Mouse (Mus musculus) NIH3T3 (cell line): ENCODE measurements around the gene Cd82.

Source experiments
- DNase-seq: peaks from one replicate; pipeline ENCODE4 v3.0.0-alpha.2; 2012; ENCODE audit warnings: low read depth

Gene Cd82

DNA sequence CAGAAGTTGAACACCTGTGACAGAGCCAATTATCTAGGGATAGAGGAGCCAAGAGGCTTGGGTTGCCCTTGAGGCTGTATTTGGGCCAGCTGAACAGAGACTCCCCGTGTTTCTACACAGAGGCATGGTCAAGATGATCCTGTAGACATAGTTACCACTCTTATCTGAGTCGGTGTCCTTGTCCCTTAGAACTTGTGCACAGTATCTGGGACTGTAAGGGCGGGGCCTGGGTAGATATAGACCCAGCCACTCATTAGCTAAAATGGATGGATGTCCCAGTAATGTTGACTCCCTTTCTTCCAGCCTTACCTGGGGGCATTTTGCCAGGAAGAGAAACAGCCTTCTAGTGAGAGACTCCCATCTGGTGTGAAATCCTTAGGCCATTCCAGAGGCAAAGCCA is 3.4 kb upstream of the Cd82 start:
- no peak for DNase-seq

DNA sequence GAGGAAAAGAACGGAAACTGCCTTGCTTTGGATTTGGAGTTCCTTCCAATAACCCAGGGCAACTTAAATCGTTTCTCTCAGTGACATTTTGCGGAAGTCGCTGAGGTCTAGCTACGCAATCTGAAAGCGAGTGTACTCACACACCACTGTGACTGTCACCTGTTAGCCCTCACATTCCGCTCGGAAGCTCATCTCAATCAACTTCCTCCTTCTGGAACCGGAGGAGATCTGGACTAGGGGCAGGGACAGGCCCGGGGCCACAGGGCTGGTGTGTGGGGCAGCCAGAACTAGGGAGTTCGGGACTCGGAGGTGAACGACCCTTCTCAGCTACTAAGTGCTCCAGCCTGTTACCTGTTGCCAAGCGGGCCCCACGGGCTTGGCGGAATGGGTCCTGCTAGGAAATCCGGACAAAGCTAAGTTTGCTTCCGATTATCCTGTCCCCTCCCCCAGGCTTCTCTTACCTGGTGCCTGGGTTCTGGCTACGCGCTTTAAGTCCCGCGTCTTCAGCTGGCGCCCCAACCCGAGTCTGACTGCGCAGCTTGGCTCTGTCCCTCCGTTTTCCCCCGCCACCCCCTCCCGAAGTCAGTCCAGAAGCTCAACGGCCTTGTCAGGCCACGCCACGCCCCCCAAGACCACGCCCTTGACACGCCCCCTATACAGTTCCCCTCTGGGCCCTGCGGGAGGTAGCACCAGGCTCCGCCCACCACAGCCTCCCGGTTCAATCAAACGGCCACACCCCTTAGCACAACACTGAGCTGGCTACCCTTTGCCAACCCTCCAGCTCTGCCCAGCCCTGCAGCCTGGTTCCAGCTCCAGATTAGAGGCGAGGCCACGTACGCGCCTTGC is 848 bp downstream of the Cd82 start:
- DNase-seq: peak; percentile 92

GRCm38 (mm10) chr2:93460786-93461469 is 2.0 kb downstream of the Cd82 start:
- no peak for DNase-seq

DNA sequence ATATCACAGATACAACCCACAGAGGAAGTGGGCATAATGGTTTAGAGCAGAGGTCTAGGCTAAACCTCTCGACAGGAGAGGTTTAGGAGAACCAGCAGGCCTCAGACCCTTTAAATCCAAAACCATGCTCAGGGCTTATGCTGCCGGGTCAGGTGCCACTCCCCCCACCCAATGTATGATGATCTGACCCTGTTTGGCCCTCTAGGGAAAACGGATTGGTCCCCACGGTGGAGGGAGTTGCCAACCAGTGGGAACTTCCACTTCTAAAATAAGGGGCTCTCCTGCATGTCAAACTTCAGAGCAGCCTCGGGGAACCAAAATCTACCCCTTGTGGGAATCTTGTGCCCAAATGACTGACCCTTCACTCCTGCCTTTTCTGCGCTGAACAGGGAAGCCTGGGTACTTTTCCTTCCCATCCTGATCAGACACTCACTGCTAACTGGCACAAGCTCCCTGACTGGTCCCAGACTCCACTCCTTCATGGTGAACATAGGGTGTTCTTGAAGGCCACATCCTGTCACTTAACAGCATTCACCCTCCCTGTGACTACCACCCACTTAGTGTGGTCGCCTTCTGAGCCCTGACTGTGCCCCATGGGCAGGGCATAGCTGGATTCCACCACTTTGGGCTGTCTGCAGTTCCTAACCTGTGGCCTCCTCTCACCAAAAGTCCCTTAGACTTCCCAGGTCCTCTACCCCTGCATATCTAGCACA is 3.6 kb downstream of the Cd82 start:
- DNase-seq: no peak

DNA sequence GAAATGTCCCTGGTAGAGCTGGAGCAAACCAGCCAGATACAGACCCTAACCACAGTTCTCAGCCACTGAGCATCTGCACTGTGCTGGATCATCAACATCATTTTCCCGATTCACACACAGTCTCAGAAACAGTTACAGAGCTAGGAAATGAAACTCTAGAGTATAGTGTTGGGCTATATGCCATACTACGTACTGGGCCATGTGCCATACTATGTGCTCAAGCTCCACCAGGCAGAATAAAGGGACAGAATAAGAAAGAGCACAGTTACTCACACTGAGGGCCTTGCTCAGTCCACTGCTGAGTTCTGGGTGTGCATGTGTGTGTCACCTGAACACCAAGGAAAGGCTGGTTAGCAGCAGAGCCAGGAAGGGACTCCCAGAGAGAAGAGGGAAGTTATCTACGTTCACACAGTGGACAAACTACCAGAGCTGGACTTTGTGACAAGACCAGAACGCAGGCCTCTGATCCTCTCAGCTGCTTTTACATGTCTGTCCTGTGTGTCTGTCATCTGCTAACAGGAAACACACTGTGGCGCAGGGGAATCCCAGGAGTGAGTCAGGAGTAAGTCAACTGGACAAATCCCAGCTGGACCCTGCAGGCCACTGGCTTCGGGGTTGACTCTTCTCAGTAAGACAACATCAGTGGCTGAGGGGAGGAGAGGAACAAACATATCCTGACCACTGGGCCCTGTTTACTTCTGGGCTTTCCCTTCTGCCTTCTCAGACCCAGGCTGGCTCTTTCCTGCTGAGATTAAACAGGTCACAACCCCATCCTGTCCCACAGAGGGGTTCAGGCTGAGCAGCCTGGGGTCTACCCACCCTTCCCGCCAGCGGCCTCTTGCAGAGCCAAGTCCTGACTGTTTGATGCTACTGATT is 4.4 kb downstream of the Cd82 start:
- DNase-seq: peak; percentile 50

DNA sequence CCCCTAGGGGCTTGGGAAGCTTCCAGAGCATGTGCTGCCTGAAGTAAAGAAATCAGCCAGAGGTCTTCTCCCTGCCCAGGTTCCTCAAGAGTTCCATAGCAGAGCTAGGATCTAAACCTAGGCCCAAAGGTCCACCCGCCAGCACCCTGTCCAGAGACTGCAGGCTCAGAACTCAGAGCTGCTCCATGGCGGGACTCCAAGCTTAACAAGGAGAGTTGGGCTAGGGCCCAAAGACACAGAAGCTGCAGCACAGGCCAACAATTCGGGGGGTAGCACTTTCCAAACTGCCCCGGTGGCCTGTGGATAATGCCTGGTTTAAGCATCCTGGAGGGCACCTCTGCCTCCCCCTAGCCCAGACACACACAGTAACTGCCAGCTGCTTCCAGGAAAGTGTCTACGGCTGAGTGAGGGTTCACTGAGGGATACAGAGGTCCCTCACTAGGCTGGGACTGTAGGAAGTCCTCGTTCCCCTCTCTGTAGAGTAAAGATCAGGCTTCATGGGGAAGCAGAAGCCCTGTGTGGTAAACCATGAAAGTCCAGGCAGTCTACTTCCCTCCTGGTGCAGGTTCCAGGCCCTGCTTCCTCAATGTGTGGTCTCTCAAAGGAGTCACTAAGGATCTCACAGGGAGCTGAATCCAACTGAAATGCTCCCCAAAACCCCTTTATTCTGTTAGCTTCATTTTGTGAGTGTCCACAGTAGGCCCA is 5.4 kb downstream of the Cd82 start:
- DNase-seq: peak; percentile 36

- DNase-seq: no peak
Observed at GRCm38 (mm10) chr2:93456140-93456539, 6.8 kb downstream of the Cd82 start.

- peak; percentile 8 for DNase-seq
Observed at GRCm38 (mm10) chr2:93454817-93455591, 7.9 kb downstream of the Cd82 start.

DNA sequence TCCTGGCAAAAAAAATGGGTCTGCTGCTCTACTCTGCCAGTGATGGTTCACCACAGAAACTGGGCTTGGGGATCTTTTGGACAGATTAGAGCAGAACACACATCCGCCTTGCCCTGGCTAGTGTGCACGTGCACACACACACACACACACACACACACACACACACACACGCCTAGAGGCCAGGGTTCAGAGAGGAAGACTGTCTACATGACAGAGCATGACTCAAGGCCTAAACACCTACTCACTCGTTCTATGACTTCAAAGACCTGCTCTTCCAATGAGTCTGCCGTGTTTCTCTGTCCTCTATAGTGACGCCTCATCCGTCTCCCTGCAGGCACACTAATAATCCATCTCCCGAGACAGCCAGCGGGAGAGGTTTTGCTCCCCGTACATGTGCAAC is 8.6 kb downstream of the Cd82 start:
- DNase-seq: no peak

DNA sequence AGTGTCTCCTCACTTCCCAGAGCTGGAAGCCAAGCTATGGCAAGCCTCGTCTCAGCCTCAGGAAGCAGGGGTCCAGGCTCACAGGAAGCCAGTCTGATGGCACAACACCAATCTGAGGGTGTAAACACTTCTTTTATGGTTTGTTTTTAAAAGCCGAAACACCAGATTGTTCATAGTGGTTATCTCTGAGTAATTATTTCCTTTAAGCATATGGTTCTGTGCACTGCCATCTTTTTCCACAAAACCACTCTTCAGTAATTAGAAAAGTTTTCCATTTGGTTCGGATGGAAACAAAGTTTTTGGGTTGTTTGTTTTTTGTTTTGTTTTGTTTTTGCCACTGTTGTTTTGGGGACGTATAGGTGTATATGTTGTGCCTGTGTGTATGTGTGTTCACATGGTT is 9.9 kb downstream of the Cd82 start:
- no peak for DNase-seq

DNA sequence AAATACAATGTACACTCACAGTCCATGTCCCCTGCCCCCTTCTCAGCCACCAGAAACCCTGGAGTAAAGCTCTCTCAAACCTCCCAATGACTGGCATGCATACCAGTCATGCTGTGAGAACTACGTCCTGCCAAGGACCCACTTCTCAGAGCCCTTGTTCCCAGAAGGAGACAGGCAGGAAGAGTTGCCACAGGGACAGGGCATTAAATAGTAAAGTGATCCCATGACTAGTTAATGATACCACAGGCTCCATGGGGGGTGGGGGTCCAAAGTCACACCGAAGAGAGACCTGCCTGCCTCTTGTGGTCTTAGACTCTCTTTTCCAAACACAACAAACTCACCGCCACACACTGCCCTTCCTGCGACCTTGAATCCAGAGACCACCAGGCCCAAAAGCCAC is 10.4 kb downstream of the Cd82 start:
- no peak for DNase-seq

DNA sequence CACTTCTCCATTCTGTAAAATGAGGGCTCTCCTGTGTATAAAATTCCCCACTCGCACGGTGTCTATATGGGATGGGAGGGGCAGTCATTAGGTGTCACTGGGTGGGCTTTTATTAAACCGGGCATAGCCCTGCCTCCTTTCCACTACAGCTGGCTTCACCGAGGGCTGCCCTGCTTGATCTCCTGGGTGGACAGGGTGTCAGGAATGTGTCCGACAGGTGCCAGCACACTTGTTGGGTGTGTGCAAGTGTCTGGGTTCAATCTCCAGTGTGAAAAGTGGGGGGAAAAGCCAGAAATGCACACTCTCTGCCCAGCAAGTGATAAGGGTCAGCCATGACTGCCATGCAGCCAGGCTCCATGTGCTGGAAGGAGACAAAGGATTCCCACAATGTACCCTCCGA is 10.9 kb downstream of the Cd82 start:
- no peak for DNase-seq

GRCm38 (mm10) chr2:93451219-93451938 is 11.6 kb downstream of the Cd82 start:
- no peak for DNase-seq

DNA sequence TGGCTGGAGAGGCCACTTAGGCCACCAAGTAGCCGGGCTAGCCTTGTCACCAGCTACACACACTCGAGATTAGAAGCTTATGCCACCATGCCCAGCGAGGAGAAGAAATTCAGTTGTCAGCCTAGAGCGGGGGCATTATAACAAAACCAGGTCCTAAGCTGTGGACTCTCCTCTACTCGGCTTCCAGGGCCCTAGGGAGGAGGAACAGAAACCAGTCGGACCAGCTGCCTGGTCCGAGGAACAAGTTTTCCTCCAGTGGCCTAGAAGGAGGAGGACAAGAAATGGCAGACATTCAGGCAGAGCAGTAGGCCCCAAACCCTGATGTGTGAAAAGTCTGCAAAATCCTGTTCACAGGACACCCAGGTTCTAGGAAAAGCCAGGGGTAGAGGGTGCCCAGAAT is 12.2 kb downstream of the Cd82 start:
- DNase-seq: no peak

DNA sequence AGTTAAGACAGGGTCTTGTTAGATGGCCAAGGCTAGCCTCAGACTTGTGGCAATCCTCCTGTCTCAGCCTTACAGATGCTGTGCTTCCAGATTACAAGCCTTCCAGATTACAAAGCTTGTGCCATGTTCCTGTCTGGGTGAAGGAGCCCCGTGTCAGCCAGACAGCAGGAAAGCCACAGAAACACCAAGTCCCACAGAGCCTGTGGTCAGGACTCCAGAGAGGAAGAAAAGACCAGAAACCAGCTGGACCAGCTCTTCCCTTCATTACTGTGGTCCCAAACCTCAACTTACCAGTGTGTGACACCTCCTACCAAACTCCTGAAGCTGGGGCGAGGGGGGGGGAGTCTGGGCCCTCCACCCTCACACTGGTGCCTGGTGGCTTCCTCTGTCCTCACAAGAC is 13.3 kb downstream of the Cd82 start:
- DNase-seq: no peak

DNA sequence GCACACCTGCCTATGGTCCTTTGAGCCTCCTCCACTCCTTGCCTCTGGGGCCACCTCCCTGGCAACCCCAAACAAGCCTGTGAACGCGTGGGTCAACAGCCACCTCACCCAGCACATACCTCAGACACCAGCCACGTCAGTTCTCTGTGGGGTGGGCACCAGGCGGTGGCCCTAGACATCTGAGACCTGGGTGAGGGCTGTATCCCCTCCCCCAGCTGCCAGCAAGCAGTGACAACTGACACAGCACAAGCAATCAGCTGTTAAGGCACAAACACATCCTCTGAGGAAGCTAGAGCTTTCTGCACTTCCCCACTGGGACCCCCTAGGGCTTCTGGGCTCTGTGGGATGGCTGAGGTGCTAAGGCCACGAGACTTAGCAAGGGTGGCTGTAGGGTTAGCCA is 14.2 kb downstream of the Cd82 start:
- DNase-seq: no peak

DNA sequence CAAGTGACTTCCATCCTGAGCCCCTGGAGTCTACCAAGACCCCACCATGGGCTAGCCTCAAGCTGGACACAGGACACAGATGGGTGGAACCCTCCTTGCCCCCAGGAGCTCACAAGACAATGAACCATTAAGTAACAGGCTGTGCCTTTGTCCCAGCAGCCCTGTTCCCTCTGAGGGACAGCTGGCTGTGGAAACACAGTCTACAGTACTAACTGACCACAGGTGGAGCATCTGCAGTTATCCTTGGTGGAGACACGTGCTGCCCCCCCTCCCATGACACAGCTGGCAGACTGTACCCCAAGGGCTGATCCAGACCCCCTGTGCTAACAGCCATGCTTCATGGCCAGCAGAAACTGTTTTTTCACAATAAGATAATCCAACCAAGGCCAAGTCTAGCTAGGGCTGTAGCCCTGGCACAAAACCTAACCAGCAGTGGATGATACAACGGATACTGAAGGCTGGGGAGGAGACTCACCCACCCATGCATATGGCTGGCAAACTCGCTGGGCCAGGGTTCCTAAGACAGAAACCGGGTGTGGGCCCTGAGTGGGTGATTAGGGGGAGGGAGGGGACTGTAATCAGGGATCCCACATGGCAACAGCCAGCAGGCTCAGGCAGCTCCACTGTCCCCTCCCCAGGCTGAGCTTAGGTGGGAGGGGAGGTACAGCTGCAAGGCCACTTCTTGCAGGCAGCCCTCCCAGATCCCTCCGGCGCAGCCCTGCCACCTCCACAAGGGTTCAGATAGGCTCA is 15.3 kb downstream of the Cd82 start:
- DNase-seq: no peak

DNA sequence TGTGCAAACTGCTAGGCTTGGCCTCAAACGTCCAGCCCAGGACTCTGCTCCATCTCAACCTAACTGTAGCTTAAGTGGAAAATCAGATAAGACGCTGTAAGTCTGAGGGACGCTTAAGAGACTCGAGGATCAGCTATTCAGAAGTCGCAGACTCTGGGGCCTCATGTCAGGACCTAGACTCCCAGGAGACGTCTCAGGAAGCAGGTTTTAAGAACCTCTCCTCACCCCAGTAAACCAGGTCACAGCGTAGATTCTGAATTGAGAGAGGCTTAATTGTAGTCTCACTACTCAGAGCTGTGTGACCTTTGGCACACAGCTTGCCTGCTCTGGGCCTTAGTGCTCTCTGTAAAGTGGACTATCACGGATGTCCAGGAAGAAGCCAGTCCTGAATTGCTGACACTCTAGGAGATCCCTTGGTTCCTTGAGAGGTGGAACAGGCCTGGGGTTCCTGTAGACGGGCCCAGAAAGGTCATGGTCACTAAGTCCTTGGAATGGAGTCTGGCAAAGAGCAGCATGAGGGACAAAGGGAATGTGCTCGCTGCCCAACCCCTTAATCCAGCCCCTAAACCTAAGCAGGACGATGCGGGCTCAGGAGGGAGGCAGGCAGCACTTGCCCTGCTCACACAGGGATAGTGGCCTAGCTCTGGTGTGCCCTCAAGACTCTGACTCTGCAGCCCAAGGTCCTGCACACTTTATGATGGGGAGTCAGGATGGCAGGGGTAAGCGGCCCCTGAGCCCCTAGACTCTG is 16.2 kb downstream of the Cd82 start:
- DNase-seq: no peak
